Mouse (Mus musculus) urinary bladder, postnatal 4 days (tissue): ENCODE results near the gene Ralb.

Source experiments
- DNase-seq, 2 experiments: peaks; one replicate each; pipeline ENCODE4 v3.0.0; 2021 to 2022; ENCODE audit warnings: low spot score in 2 of 2

Gene Ralb

GRCm38 (mm10) chr1:119494024-119494711 is 10.4 kb downstream of the Ralb start:
- no peak for DNase-seq

- no peak for DNase-seq
Measured at GRCm38 (mm10) chr1:119492505-119492904, 12.1 kb downstream of the Ralb start.

- DNase-seq, result peak; percentile 72 to 80
Measured at GRCm38 (mm10) chr1:119492097-119492496, 12.5 kb downstream of the Ralb start.

GRCm38 (mm10) chr1:119490765-119491164 is 13.8 kb downstream of the Ralb start:
- no peak for DNase-seq

GRCm38 (mm10) chr1:119487917-119488590 is 16.5 kb downstream of the Ralb start:
- no peak for DNase-seq

GRCm38 (mm10) chr1:119485825-119486224 is 18.8 kb downstream of the Ralb start:
- DNase-seq, result no peak

- no peak for DNase-seq
Measured at GRCm38 (mm10) chr1:119484457-119484856, 20.1 kb downstream of the Ralb start.

- DNase-seq, result no peak
Measured at GRCm38 (mm10) chr1:119482891-119483290, 21.7 kb downstream of the Ralb start.

GRCm38 (mm10) chr1:119481205-119481932 is 23.2 kb downstream of the Ralb start:
- DNase-seq, result no peak

GRCm38 (mm10) chr1:119480678-119481077 is 23.9 kb downstream of the Ralb start:
- no peak for DNase-seq

- no peak for DNase-seq
Measured at GRCm38 (mm10) chr1:119479641-119480040, 25.0 kb downstream of the Ralb start.

GRCm38 (mm10) chr1:119476905-119477353 is 27.7 kb downstream of the Ralb start:
- no peak for DNase-seq

GRCm38 (mm10) chr1:119474671-119475070 is 29.9 kb downstream of the Ralb start:
- DNase-seq, result no peak

- no peak for DNase-seq
Measured at GRCm38 (mm10) chr1:119472648-119473047, 31.9 kb downstream of the Ralb start.

GRCm38 (mm10) chr1:119471793-119472396 is 32.7 kb downstream of the Ralb start:
- no peak for DNase-seq

- DNase-seq, result peak in 1 of 2 experiments; percentile 69
Measured at GRCm38 (mm10) chr1:119463386-119463785, 41.2 kb downstream of the Ralb start.

- no peak for DNase-seq
Measured at GRCm38 (mm10) chr1:119460062-119460461, 44.5 kb downstream of the Ralb start.

GRCm38 (mm10) chr1:119457993-119458605 is 46.5 kb downstream of the Ralb start:
- peak in 1 of 2 experiments; percentile 35 for DNase-seq

- DNase-seq, result no peak
Measured at GRCm38 (mm10) chr1:119457528-119457855, 47.1 kb downstream of the Ralb start.

- no peak for DNase-seq
Measured at GRCm38 (mm10) chr1:119456671-119457527, 47.7 kb downstream of the Ralb start.

GRCm38 (mm10) chr1:119453731-119454130 is 50.9 kb downstream of the Ralb start:
- no peak for DNase-seq
